Mouse (Mus musculus) forebrain, embryonic 10.5 days (tissue): ENCODE data around the gene Dus1l. TPM values are rescaled to one million over a fixed set of nuclear protein-coding genes. Genes with fewer than 3 reads are reported as not detected.
"Not testable (repeated sequence)": the region's sequence is repeated elsewhere in the genome, so short reads cannot be mapped to it uniquely, and the experiment has no call there.

Source experiments
- DNase-seq: peaks from one replicate; pipeline ENCODE4 v3.0.0-alpha.2; 2017; ENCODE audit warnings: low spot score; ENCODE audit errors: extremely low spot score
- H3K27ac ChIP-seq: fragments of 300-500 bp; sonication (generic); 2 replicates; pipeline ENCODE4 v1.5.1; 2016; ENCODE audit warnings: mild to moderate bottlenecking
- H3K27me3 ChIP-seq: fragments of 300-500 bp; sonication (generic); 2 replicates; pipeline ENCODE4 v1.6.1; 2016; ENCODE audit warnings: mild to moderate bottlenecking; ENCODE audit not compliant: poor library complexity, severe bottlenecking
- H3K36me3 ChIP-seq: fragments of 300-500 bp; sonication (generic); replicated peaks from 2 replicates; pipeline ENCODE4 v1.6.1; 2016; ENCODE audit warnings: mild to moderate bottlenecking, moderate library complexity
- H3K4me1 ChIP-seq: fragments of 300-500 bp; sonication (generic); 2 replicates; pipeline ENCODE4 v1.6.1; 2016
- H3K4me3 ChIP-seq: fragments of 300-500 bp; sonication (generic); 2 replicates; pipeline ENCODE4 v1.5.1; 2016; ENCODE audit warnings: mild to moderate bottlenecking, moderate library complexity
- H3K9me3 ChIP-seq: fragments of 300-500 bp; sonication (generic); 2 replicates; pipeline ENCODE4 v1.6.1; 2016; ENCODE audit warnings: mild to moderate bottlenecking, moderate library complexity
- WGBS: fragments of 180-500 bp; shearing (Covaris S2); methylation state at CpG from one replicate; pipeline ENCODE4 v1.1.7; 2016; 5-methylcytosine and 5-hydroxymethylcytosine counted together
- polyA plus RNA-seq: library from polyadenylated mRNA; unstranded; fragments of >200 nt; fragmentation: Nextera tagmentation; extraction: Ambion mirVana; gene quantifications from 2 replicates; pipeline ENCODE4 v1.2.1, GENCODE M21; 2016

Gene Dus1l
- polyA plus RNA-seq, 1 experiment from 2014 or later, result 111 TPM

GRCm38 (mm10) chr11:120762672-120763041, 33.5 kb downstream of the Dus1l start, which contains the start of gene Hmga1b:
Hmga1b (plus strand) TSS chr11:120762794.
- peaks cover 34% of the 10 kb centered on the region for H3K27me3 ChIP-seq
- H3K9me3 ChIP-seq, result peaks cover 24% of the 10 kb centered on the region
- 21% methylated on average over 14 of the region's 14 CpGs for WGBS
- not testable (repeated sequence) for H3K4me1 ChIP-seq, H3K4me3 ChIP-seq, H3K27ac ChIP-seq, H3K36me3 ChIP-seq, DNase-seq

GRCm38 (mm10) chr11:120761811-120762671, 34.2 kb downstream of the Dus1l start:
- peaks cover 29% of the 10 kb centered on the region for H3K9me3 ChIP-seq
- no peaks in the 10 kb centered on the region for H3K36me3 ChIP-seq
- H3K4me1 ChIP-seq, result no peaks in the 10 kb centered on the region
- no peak overlapping the region for H3K4me3 ChIP-seq
- H3K27ac ChIP-seq, result no peak overlapping the region
- peaks cover 34% of the 10 kb centered on the region for H3K27me3 ChIP-seq
- DNase-seq, result no peak
- WGBS, result 77% methylated on average over 14 of the region's 14 CpGs

GRCm38 (mm10) chr11:120760236-120760635, 36.0 kb downstream of the Dus1l start:
- no peak overlapping the region for H3K4me3 ChIP-seq
- no peaks in the 10 kb centered on the region for H3K36me3 ChIP-seq
- 94% methylated on average over 9 of the region's 9 CpGs for WGBS
- DNase-seq, result no peak
- peaks cover 28% of the 10 kb centered on the region for H3K27me3 ChIP-seq
- H3K9me3 ChIP-seq, result peaks cover 39% of the 10 kb centered on the region
- no peak overlapping the region for H3K27ac ChIP-seq
- H3K4me1 ChIP-seq, result no peaks in the 10 kb centered on the region

GRCm38 (mm10) chr11:120751606-120752005, 44.6 kb downstream of the Dus1l start:
- no peak for DNase-seq
- Histone ChIP-seq H3K27me3 (no peaks in the 10 kb centered on the region), H3K4me3 (no peak overlapping the region), H3K27ac (no peak overlapping the region), H3K4me1 (no peaks in the 10 kb centered on the region), H3K9me3 (peaks cover 6% of the 10 kb centered on the region; the same call in 1 of the 2 replicates), H3K36me3 (no peaks in the 10 kb centered on the region)
- WGBS, result 82% methylated on average over 4 of the region's 4 CpGs

- H3K9me3 ChIP-seq, result no peaks in the 10 kb centered on the region
- DNase-seq, result no peak
- no peaks in the 10 kb centered on the region for H3K27me3 ChIP-seq
- H3K4me3 ChIP-seq, result no peak overlapping the region
- no peak overlapping the region for H3K27ac ChIP-seq
- no peaks in the 10 kb centered on the region for H3K4me1 ChIP-seq
- WGBS, result 65% methylated on average over 8 of the region's 8 CpGs
- no peaks in the 10 kb centered on the region for H3K36me3 ChIP-seq
These were observed 46.8 kb downstream of the Dus1l start for GRCm38 (mm10) chr11:120749430-120749829.

GRCm38 (mm10) chr11:120747974-120748373, 48.2 kb downstream of the Dus1l start:
- DNase-seq, result no peak
- 84% methylated on average over 4 of the region's 4 CpGs for WGBS
- Histone ChIP-seq H3K9me3 (no peaks in the 10 kb centered on the region), H3K4me1 (no peaks in the 10 kb centered on the region), H3K27me3 (no peaks in the 10 kb centered on the region), H3K27ac (no peak overlapping the region), H3K36me3 (no peaks in the 10 kb centered on the region), H3K4me3 (no peak overlapping the region)

- DNase-seq, result no peak
- Histone ChIP-seq H3K4me1 (no peaks in the 10 kb centered on the region), H3K27ac (no peak overlapping the region), H3K4me3 (no peak overlapping the region), H3K36me3 (no peaks in the 10 kb centered on the region), H3K27me3 (no peaks in the 10 kb centered on the region), H3K9me3 (no peaks in the 10 kb centered on the region)
- WGBS, result 74% methylated on average over 7 of the region's 7 CpGs
These were observed 52.0 kb downstream of the Dus1l start for GRCm38 (mm10) chr11:120744121-120744701.

- 89% methylated on average over 5 of the region's 5 CpGs for WGBS
- Histone ChIP-seq H3K4me3 (no peak overlapping the region), H3K27me3 (no peaks in the 10 kb centered on the region), H3K4me1 (no peaks in the 10 kb centered on the region), H3K9me3 (no peaks in the 10 kb centered on the region), H3K36me3 (no peaks in the 10 kb centered on the region), H3K27ac (no peak overlapping the region)
- no peak for DNase-seq
These were observed 55.2 kb downstream of the Dus1l start for GRCm38 (mm10) chr11:120740981-120741380.

Other genes with a start within 250 kb of the Dus1l start
- 205 and 212 TPM in 2 replicates for gene Mcrip1, start 246.7 kb downstream of the Dus1l start, polyA plus RNA-seq
- not detected in 2 replicates for gene Ppp1r27, start 245.3 kb downstream of the Dus1l start, polyA plus RNA-seq
- 485 and 533 TPM in 2 replicates for gene P4hb, start 223.2 kb downstream of the Dus1l start, polyA plus RNA-seq
- 744 and 753 TPM in 2 replicates for gene Arhgdia, start 214.8 kb downstream of the Dus1l start, polyA plus RNA-seq
- 618 and 646 TPM in 2 replicates for gene Alyref, start 198.0 kb downstream of the Dus1l start, polyA plus RNA-seq
- 218 and 228 TPM in 2 replicates for gene Anapc11, start 198.0 kb downstream of the Dus1l start, polyA plus RNA-seq
- 0.44 TPM in 1 of 2 replicates, not detected in the other for gene Npb, start 187.9 kb downstream of the Dus1l start, polyA plus RNA-seq
- gene Pcyt2, start 178.5 kb downstream of the Dus1l start, polyA plus RNA-seq, result 145 and 148 TPM in 2 replicates
- gene Sirt7, start 171.2 kb downstream of the Dus1l start, polyA plus RNA-seq, result 30.1 and 32.8 TPM in 2 replicates
- gene Mafg, start 162.8 kb downstream of the Dus1l start, polyA plus RNA-seq, result 20.2 and 22.7 TPM in 2 replicates
- gene Pycr1, start 152.6 kb downstream of the Dus1l start, polyA plus RNA-seq, result 37.5 and 40.5 TPM in 2 replicates
- not detected in 2 replicates for gene Myadml2, start 148.2 kb downstream of the Dus1l start, polyA plus RNA-seq
- 0.57 and 0.75 TPM in 2 replicates for gene Notum, start 135.2 kb downstream of the Dus1l start, polyA plus RNA-seq
- gene Aspscr1, start 123.4 kb downstream of the Dus1l start, polyA plus RNA-seq, result 134 and 142 TPM in 2 replicates
- gene Cenpx, start 82.7 kb downstream of the Dus1l start, polyA plus RNA-seq, result 118 and 133 TPM in 2 replicates
- 51.9 and 59.2 TPM in 2 replicates for gene Lrrc45, start 82.5 kb downstream of the Dus1l start, polyA plus RNA-seq
- 23.8 and 28.4 TPM in 2 replicates for gene Rac3, start 74.9 kb downstream of the Dus1l start, polyA plus RNA-seq
- gene Dcxr, start 69.1 kb downstream of the Dus1l start, polyA plus RNA-seq, result 13.3 and 14.8 TPM in 2 replicates
- gene Cbr2, start 64.3 kb downstream of the Dus1l start, polyA plus RNA-seq, result 1.1 and 1.3 TPM in 2 replicates
- 12.3 and 14.2 TPM in 2 replicates for gene Hmga1b, start 33.6 kb downstream of the Dus1l start, polyA plus RNA-seq
- 39.1 and 43.3 TPM in 2 replicates for gene Rfng, start 12.2 kb downstream of the Dus1l start, polyA plus RNA-seq
- gene Gps1, start 12.1 kb downstream of the Dus1l start, polyA plus RNA-seq, result 281 and 283 TPM in 2 replicates
- gene Fasn, start 28.1 kb upstream of the Dus1l start, polyA plus RNA-seq, result 134 and 144 TPM in 2 replicates
- gene Ccdc57, start 136.5 kb upstream of the Dus1l start, polyA plus RNA-seq, result 7.9 and 8.6 TPM in 2 replicates
- gene Slc16a3, start 152.1 kb upstream of the Dus1l start, polyA plus RNA-seq, result 147 and 194 TPM in 2 replicates
- 120 and 123 TPM in 2 replicates for gene Csnk1d, start 194.9 kb upstream of the Dus1l start, polyA plus RNA-seq
- not detected in 2 replicates for gene Cd7, start 243.0 kb upstream of the Dus1l start, polyA plus RNA-seq